Mouse (Mus musculus) CH12.LX (cell line): ENCODE measurements around the gene Fam172a. TPM values are rescaled to one million over a fixed set of nuclear protein-coding genes. Genes with fewer than 3 reads are reported as not detected.

Experiments
- DNase-seq: peaks from one replicate; pipeline ENCODE4 v3.0.0-alpha.2; 2013; ENCODE audit errors: extremely low read depth
- H3K27ac ChIP-seq: 2 replicates; pipeline ENCODE4 v1.5.1; 2012; ENCODE audit warnings: low read depth, mild to moderate bottlenecking, control low read depth, moderate library complexity; ENCODE audit not compliant: insufficient read depth
- H3K27me3 ChIP-seq: replicated peaks from 2 replicates; pipeline ENCODE3; 2012; ENCODE audit warnings: inconsistent platforms
- H3K36me3 ChIP-seq, 2 experiments: replicated peaks in 1 of 2; 2 replicates each; pipeline versions ENCODE3 to v1.6.1; 2012; ENCODE audit warnings: inconsistent platforms in 1 of 2, low read length in 1 of 2, mild to moderate bottlenecking in 1 of 2, mixed read lengths in 1 of 2, moderate library complexity in 1 of 2; ENCODE audit not compliant: control insufficient read depth in 1 of 2, insufficient read depth in 1 of 2
- H3K4me1 ChIP-seq, 2 experiments: 2 replicates each; pipeline ENCODE4 v1.6.1; 2012; ENCODE audit warnings: inconsistent platforms in 1 of 2, moderate library complexity in 1 of 2; ENCODE audit not compliant: insufficient read depth in 2 of 2, control insufficient read depth in 1 of 2
- H3K4me2 ChIP-seq: 2 replicates; pipeline ENCODE4 v1.6.1; 2012; ENCODE audit warnings: low read depth, mild to moderate bottlenecking, control low read depth; ENCODE audit not compliant: poor library complexity, insufficient read depth, severe bottlenecking
- H3K4me3 ChIP-seq, 3 experiments: fragments of 150-350 bp in 1 of 3; sonication (generic) in 1 of 3; replicated peaks in 1 of 3; 2 replicates each; pipeline versions ENCODE3 to v1.5.1; 2011 to 2012; ENCODE audit warnings: low read depth in 2 of 3, low read length in 2 of 3, mild to moderate bottlenecking in 2 of 3, moderate library complexity in 2 of 3, control low read depth in 1 of 3, improper control_type of control experiment in 1 of 3, inconsistent platforms in 1 of 3, mixed read lengths in 1 of 3; ENCODE audit not compliant: poor library complexity in 1 of 3
- H3K79me2 ChIP-seq: replicated peaks from 2 replicates; pipeline ENCODE4 v1.6.1; 2012; ENCODE audit warnings: mild to moderate bottlenecking, moderate library complexity; ENCODE audit not compliant: control insufficient read depth, poor library complexity, insufficient read depth, severe bottlenecking; ENCODE audit errors: extremely low read depth
- H3K9ac ChIP-seq: 2 replicates; pipeline ENCODE4 v1.6.1; 2012; ENCODE audit warnings: low read depth, mild to moderate bottlenecking, control low read depth, moderate library complexity; ENCODE audit not compliant: insufficient read depth
- H3K9me3 ChIP-seq: replicated peaks from 2 replicates; pipeline ENCODE3; 2012; ENCODE audit warnings: low read length, inconsistent platforms, mixed read lengths
- BHLHE40 ChIP-seq: IDR thresholded peaks from 2 replicates; pipeline ENCODE4 v1.6.1; 2011; ENCODE audit warnings: mild to moderate bottlenecking, low read depth, low read length, improper control_type of control experiment
- CHD1 ChIP-seq: IDR thresholded peaks from 2 replicates; pipeline ENCODE4 v1.6.1; 2012; ENCODE audit warnings: low read depth, low read length, improper control_type of control experiment, inconsistent platforms
- CHD2 ChIP-seq: IDR thresholded peaks from 2 replicates; pipeline ENCODE4 v1.6.1; 2011; ENCODE audit warnings: low read length, improper control_type of control experiment
- CTCF ChIP-seq, 2 experiments: IDR thresholded peaks in 1 of 2; conservative IDR thresholded peaks in 1 of 2; 2 replicates each; pipeline ENCODE4 v1.5.1; 2011 to 2012; ENCODE audit warnings: low read depth in 2 of 2, low read length in 2 of 2, improper control_type of control experiment in 1 of 2, inconsistent platforms in 1 of 2, mild to moderate bottlenecking in 1 of 2, moderate library complexity in 1 of 2
- E2F4 ChIP-seq: IDR thresholded peaks from 2 replicates; pipeline ENCODE4 v1.6.1; 2011; ENCODE audit warnings: low read depth, low read length, improper control_type of control experiment; ENCODE audit not compliant: insufficient replicate concordance
- EP300 ChIP-seq: IDR thresholded peaks from 2 replicates; pipeline ENCODE4 v1.6.1; 2011; ENCODE audit warnings: low read length, improper control_type of control experiment
- ETS1 ChIP-seq: conservative IDR thresholded peaks from 2 replicates; pipeline ENCODE4 v1.6.1; 2012; ENCODE audit warnings: low read depth, mild to moderate bottlenecking, inconsistent platforms, low read length, improper control_type of control experiment, moderate library complexity
- GABPA ChIP-seq: IDR thresholded peaks from 2 replicates; pipeline ENCODE4 v1.6.1; 2012; ENCODE audit warnings: low read depth, low read length, improper control_type of control experiment, inconsistent platforms; ENCODE audit not compliant: insufficient replicate concordance
- HCFC1 ChIP-seq: IDR thresholded peaks from 2 replicates; pipeline ENCODE4 v1.6.1; 2012; ENCODE audit warnings: low read depth, mild to moderate bottlenecking, inconsistent platforms, low read length, improper control_type of control experiment
- IRF4 ChIP-seq: IDR thresholded peaks from 2 replicates; pipeline ENCODE4 v1.6.1; 2014; ENCODE audit warnings: low read depth, mild to moderate bottlenecking, inconsistent platforms, low read length, improper control_type of control experiment
- JUND ChIP-seq: conservative IDR thresholded peaks from 2 replicates; pipeline ENCODE4 v1.6.1; 2011; ENCODE audit warnings: low read depth, low read length, improper control_type of control experiment
- KAT2A ChIP-seq: IDR thresholded peaks from 2 replicates; pipeline ENCODE4 v1.6.1; 2012; ENCODE audit warnings: low read length, improper control_type of control experiment, inconsistent platforms; ENCODE audit not compliant: insufficient replicate concordance
- MAX ChIP-seq: IDR thresholded peaks from 2 replicates; pipeline ENCODE4 v1.6.1; 2011; ENCODE audit warnings: low read length, improper control_type of control experiment
- MEF2A ChIP-seq: IDR thresholded peaks from 2 replicates; pipeline ENCODE4 v1.6.1; 2014; ENCODE audit warnings: low read depth, mild to moderate bottlenecking, inconsistent platforms, low read length, improper control_type of control experiment, borderline replicate concordance
- MXI1 ChIP-seq: IDR thresholded peaks from 2 replicates; pipeline ENCODE4 v1.6.1; 2011; ENCODE audit warnings: mild to moderate bottlenecking, low read depth, low read length, improper control_type of control experiment
- POLR2A ChIP-seq: IDR thresholded peaks from 2 replicates; pipeline ENCODE4 v1.6.1; 2011; ENCODE audit warnings: low read depth, mild to moderate bottlenecking, improper control_type of control experiment, low read length
- RAD21 ChIP-seq: IDR thresholded peaks from 2 replicates; pipeline ENCODE4 v1.6.1; 2011; ENCODE audit warnings: low read depth, mild to moderate bottlenecking, low read length, improper control_type of control experiment, moderate library complexity
- RCOR1 ChIP-seq: conservative IDR thresholded peaks from 2 replicates; pipeline ENCODE4 v1.6.1; 2012; ENCODE audit warnings: low read depth, mild to moderate bottlenecking, inconsistent platforms, low read length, improper control_type of control experiment
- SIN3A ChIP-seq: IDR thresholded peaks from 2 replicates; pipeline ENCODE4 v1.6.1; 2012; ENCODE audit warnings: low read length, improper control_type of control experiment, inconsistent platforms
- TBP ChIP-seq: conservative IDR thresholded peaks from 2 replicates; pipeline ENCODE4 v1.6.1; 2011; ENCODE audit warnings: low read depth, low read length, improper control_type of control experiment
- UBTF ChIP-seq: IDR thresholded peaks from 2 replicates; pipeline ENCODE4 v1.6.1; 2012; ENCODE audit warnings: low read depth, mild to moderate bottlenecking, inconsistent platforms, low read length, improper control_type of control experiment, moderate library complexity
- USF1 ChIP-seq: IDR thresholded peaks from 2 replicates; pipeline ENCODE4 v1.6.1; 2014; ENCODE audit warnings: low read depth, mild to moderate bottlenecking, inconsistent platforms, low read length, improper control_type of control experiment
- USF2 ChIP-seq: conservative IDR thresholded peaks from 2 replicates; pipeline ENCODE4 v1.6.1; 2011; ENCODE audit warnings: low read depth, low read length, improper control_type of control experiment
- ZC3H11A ChIP-seq: IDR thresholded peaks from 2 replicates; pipeline ENCODE4 v1.6.1; 2012; ENCODE audit warnings: low read depth, mild to moderate bottlenecking, inconsistent platforms, low read length, improper control_type of control experiment
- ZKSCAN1 ChIP-seq: IDR thresholded peaks from 2 replicates; pipeline ENCODE4 v1.6.1; 2012; ENCODE audit warnings: low read depth, inconsistent platforms, low read length, improper control_type of control experiment, borderline replicate concordance
- dilution Hi-C: fragments of 300-500 bp; cut with MboI; formaldehyde crosslinking; loops from 2 replicates; pipeline ENCODE4 v1.14.3; 2020; ENCODE audit warnings: low sequenced_read_pairs; ENCODE audit not compliant: extremely low pct_unique_long_range_greater_than_20kb, extremely low pct_ligation_motif_present
- in situ Hi-C: fragments of 300-500 bp; cut with MboI; formaldehyde crosslinking; loops from 3 replicates; pipeline ENCODE4 v1.14.3; 2019; ENCODE audit warnings: low sequenced_read_pairs, low pct_ligation_motif_present, low pct_unique_long_range_greater_than_20kb, mixed read lengths
- polyA plus RNA-seq: library from polyadenylated mRNA; unstranded; fragments of >175 nt; gene quantifications from 2 replicates; pipeline ENCODE4 v1.2.1, GENCODE M21; 2012; ENCODE audit warnings: low read depth; ENCODE audit not compliant: insufficient read length
- total RNA-seq, 2 experiments: library from RNA; depleted of rRNA; stranded (reverse); fragments of 300-350 nt in 1 of 2; fragments of >200 nt in 1 of 2; gene quantifications; 2 replicates each; pipeline ENCODE4 v1.2.3; 2012 to 2014

Fam172a gene
- total and polyA plus RNA-seq, 3 experiments, result 12.2 to 24.7 (median 16.9) TPM

DNA sequence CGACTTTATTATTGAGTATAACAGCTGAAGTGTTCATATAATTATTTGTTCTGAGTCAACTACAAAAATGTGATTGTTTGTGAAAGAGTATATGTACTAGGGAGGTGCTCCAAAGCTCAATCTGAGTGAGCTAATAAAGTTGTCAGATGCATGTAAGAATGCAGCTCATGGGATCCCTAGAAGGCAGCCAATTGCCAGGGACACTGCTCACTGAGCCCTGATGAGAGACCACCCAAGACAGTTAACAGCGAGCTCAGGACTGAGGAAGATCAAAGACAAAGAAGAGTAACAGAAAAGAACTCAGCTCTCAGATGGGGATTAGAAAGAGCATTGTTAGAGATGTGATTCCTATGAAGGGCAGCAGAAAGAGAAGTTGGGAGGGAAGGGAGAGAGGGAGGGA is 166.5 kb downstream of the Fam172a start:
- H3K4me3 ChIP-seq, result no peak overlapping the region
- no peaks in the 10 kb centered on the region for H3K79me2 ChIP-seq
- no peaks in the 10 kb centered on the region for H3K36me3 ChIP-seq
- H3K27ac ChIP-seq, result no peak overlapping the region
- no peaks in the 10 kb centered on the region for H3K9me3 ChIP-seq
- H3K4me2 ChIP-seq, result no peak overlapping the region
- in situ Hi-C loops, result no loop called here
- dilution Hi-C loops, result no loop called here
- no peak for DNase-seq
- H3K9ac ChIP-seq, result no peak overlapping the region
- no peak for TF ChIP-seq CHD1
- TF ChIP-seq GABPA, result no peak
- no peak for TF ChIP-seq CHD2
- H3K4me1 ChIP-seq, result 0 out of 4 replicates have a peak, but pooled peaks cover 0 to 4% of the 10 kb centered on the region in 2 experiments
- H3K27me3 ChIP-seq, result no peaks in the 10 kb centered on the region

DNA sequence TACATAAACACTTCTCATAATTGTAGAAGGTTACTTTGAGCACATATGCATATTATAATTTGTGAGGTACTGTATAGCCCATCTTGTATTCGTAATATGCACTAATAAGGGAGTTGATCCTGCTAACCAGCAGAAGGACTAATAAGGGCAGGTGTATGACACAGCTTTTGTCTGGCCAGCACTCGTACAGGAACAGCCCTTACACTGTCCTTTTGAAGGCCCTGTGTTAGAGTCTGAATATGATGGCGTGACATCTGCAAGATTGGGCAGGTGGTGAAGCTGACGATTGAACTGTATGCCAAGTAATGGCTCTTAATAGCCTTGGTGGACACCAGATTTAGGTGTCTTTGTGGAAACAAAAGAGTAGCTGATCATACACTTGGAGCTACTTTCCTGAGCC is 176.3 kb downstream of the Fam172a start:
- dilution Hi-C loops, result no loop called here
- in situ Hi-C loops, result no loop called here
- TF ChIP-seq TBP (no peak), EP300 (no peak), JUND (no peak), USF1 (no peak), KAT2A (no peak), E2F4 (no peak), ETS1 (no peak), RAD21 (no peak), SIN3A (no peak), MAX (no peak), RCOR1 (no peak), CTCF (conservative IDR thresholded peaks at IDR 0.05 in 1 of 2, IDR thresholded peaks at IDR 0.05 in 1 of 2; ENCODE audit: low read depth in 2 of 2, low read length in 2 of 2) (no peak)
- TF ChIP-seq, all 38 proteins: peak for 0

DNA sequence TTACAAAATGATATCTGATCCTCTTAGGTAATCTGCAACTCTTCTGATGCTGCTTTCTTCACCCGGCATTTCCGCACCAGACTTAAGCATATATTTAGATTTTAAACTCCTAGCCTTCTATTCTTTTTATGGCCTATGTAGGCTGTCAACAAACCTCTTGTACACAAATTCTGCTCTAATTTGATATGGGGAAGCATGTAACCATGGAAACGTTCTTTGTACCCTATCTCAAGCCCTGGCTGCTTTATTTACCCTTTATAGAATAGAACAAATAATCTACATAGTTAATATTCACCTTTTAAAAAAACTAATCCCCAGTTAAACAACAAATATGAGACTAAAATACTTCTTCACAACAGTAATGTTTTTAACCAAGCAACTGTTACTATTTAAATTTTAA is 176.7 kb downstream of the Fam172a start:
- no peak for DNase-seq
- no peaks in the 10 kb centered on the region for H3K79me2 ChIP-seq
- TF ChIP-seq E2F4 (no peak), RCOR1 (no peak), SIN3A (no peak), IRF4 (no peak), UBTF (no peak), MEF2A (no peak), POLR2A (no peak), CHD2 (no peak), CTCF (conservative IDR thresholded peaks at IDR 0.05 in 1 of 2, IDR thresholded peaks at IDR 0.05 in 1 of 2; ENCODE audit: low read depth in 2 of 2, low read length in 2 of 2) (no peak), HCFC1 (no peak), ETS1 (no peak), ZC3H11A (no peak), BHLHE40 (no peak), USF2 (no peak), GABPA (no peak), ZKSCAN1 (no peak), MXI1 (no peak)
- H3K36me3 ChIP-seq, result peaks cover 0 to 2% of the 10 kb centered on the region in 2 experiments
- in situ Hi-C loops, result no loop called here
- peaks cover 0 to 12% of the 10 kb centered on the region in 2 experiments; a peak in 2 of 4 replicates for H3K4me1 ChIP-seq
- no peaks in the 10 kb centered on the region for H3K27me3 ChIP-seq
- no peaks in the 10 kb centered on the region for H3K9me3 ChIP-seq
- H3K9ac ChIP-seq, result no peak overlapping the region
- dilution Hi-C loops, result no loop called here
- H3K4me3 ChIP-seq, result no peak overlapping the region
- no peak overlapping the region for H3K27ac ChIP-seq
- no peak overlapping the region for H3K4me2 ChIP-seq

More for the DNA sequence above, 176.3 kb downstream of the Fam172a start:
- Histone ChIP-seq H3K36me3 (peaks cover 0 to 2% of the 10 kb centered on the region in 2 experiments), H3K4me2 (no peak overlapping the region), H3K27ac (no peak overlapping the region), H3K9ac (no peak overlapping the region), H3K4me3 (no peak overlapping the region), H3K4me1 (peaks cover 0 to 12% of the 10 kb centered on the region in 2 experiments; a peak in 2 of 4 replicates), H3K27me3 (no peaks in the 10 kb centered on the region), H3K79me2 (no peaks in the 10 kb centered on the region), H3K9me3 (no peaks in the 10 kb centered on the region)
- DNase-seq, result no peak
